Mouse (Mus musculus) liver, embryonic 13.5 days (tissue): ENCODE results near the gene Grk3. TPM values are rescaled to one million over a fixed set of nuclear protein-coding genes. Genes with fewer than 3 reads are reported as not detected.

Experiments
- ATAC-seq: fragments of 200-750 bp; cut with Nextera tagmentation; 2 replicates; pipeline ENCODE4 v1.8.0; 2017; ENCODE audit warnings: low read depth, mild to moderate bottlenecking, moderate number of reproducible peaks, moderate library complexity
- DNase-seq: peaks from one replicate; pipeline ENCODE4 v3.0.0; 2022
- H3K27ac ChIP-seq: fragments of 300-500 bp; sonication (generic); 2 replicates; pipeline ENCODE4 v1.5.1; 2015; ENCODE audit warnings: moderate library complexity, mild to moderate bottlenecking, inconsistent platforms
- H3K27me3 ChIP-seq: fragments of 300-500 bp; sonication (generic); 2 replicates; pipeline ENCODE4 v1.6.1; 2015; ENCODE audit warnings: mild to moderate bottlenecking, inconsistent platforms
- H3K36me3 ChIP-seq: fragments of 300-500 bp; sonication (generic); 2 replicates; pipeline ENCODE4 v1.6.1; 2015; ENCODE audit warnings: mild to moderate bottlenecking, inconsistent platforms
- H3K4me1 ChIP-seq: fragments of 300-500 bp; sonication (generic); replicated peaks from 2 replicates; pipeline ENCODE4 v1.6.1; 2015; ENCODE audit warnings: inconsistent platforms
- H3K4me2 ChIP-seq: fragments of 300-500 bp; sonication (generic); 2 replicates; pipeline ENCODE4 v1.6.1; 2015; ENCODE audit warnings: inconsistent platforms, mild to moderate bottlenecking, moderate library complexity
- H3K4me3 ChIP-seq: fragments of 300-500 bp; sonication (generic); replicated peaks from 2 replicates; pipeline ENCODE4 v1.5.1; 2015; ENCODE audit warnings: mild to moderate bottlenecking, inconsistent platforms
- H3K9ac ChIP-seq: fragments of 300-500 bp; sonication (generic); 2 replicates; pipeline ENCODE4 v1.6.1; 2015; ENCODE audit warnings: mild to moderate bottlenecking, inconsistent platforms
- H3K9me3 ChIP-seq: fragments of 300-500 bp; sonication (generic); replicated peaks from 2 replicates; pipeline ENCODE4 v1.6.1; 2016; ENCODE audit warnings: inconsistent platforms
- WGBS: fragments of 180-500 bp; shearing (Covaris S2); methylation state at CpG from one replicate; pipeline ENCODE4 v1.1.7; 2015; ENCODE audit not compliant: insufficient replicate concordance; 5-methylcytosine and 5-hydroxymethylcytosine counted together
- polyA plus RNA-seq: library from polyadenylated mRNA; unstranded; fragments of >200 nt; fragmentation: Nextera tagmentation; extraction: Ambion mirVana; gene quantifications from 2 replicates; pipeline ENCODE4 v1.2.1, GENCODE M21; 2015

The Grk3 gene
- polyA plus RNA-seq, 1 experiment from 2014 or later: 1.7 TPM

GRCm38 (mm10) chr5:112893462-112894060 lies 122.0 kb downstream of the Grk3 start:
- Histone ChIP-seq H3K4me2 (no peak overlapping the region), H3K27me3 (no peaks in the 10 kb centered on the region), H3K4me3 (no peak overlapping the region), H3K9ac (no peak overlapping the region), H3K9me3 (no peaks in the 10 kb centered on the region), H3K27ac (no peak overlapping the region), H3K36me3 (no peaks in the 10 kb centered on the region), H3K4me1 (no peaks in the 10 kb centered on the region)
- DNase-seq (no peak), ATAC-seq (no peak)
- WGBS: 54% methylated on average over 5 of the region's 5 CpGs

DNA sequence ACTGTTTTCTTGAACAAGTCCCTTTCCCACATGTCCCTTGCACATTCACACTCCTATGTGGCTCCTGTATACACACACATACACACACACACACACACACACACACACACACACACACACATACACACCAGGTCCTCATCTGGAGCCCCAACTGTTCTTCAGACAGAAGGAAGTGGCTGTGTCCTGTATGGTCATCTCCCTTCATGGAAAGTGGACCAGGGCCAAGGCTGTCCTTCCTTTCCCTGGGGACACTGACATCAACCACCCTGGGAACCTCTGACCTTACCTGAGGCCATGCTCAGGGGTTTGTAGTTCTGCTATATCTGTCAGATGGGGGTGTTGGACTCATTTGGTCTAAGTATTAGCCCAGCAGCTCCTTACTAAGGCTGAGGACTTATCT lies 123.2 kb downstream of the Grk3 start:
- DNase-seq: no peak
- Histone ChIP-seq H3K9me3 (no peaks in the 10 kb centered on the region), H3K4me2 (no peak overlapping the region), H3K36me3 (no peaks in the 10 kb centered on the region), H3K4me1 (no peaks in the 10 kb centered on the region), H3K4me3 (no peak overlapping the region), H3K27me3 (no peaks in the 10 kb centered on the region), H3K27ac (no peak overlapping the region), H3K9ac (no peak overlapping the region)
- ATAC-seq: no peak

DNA sequence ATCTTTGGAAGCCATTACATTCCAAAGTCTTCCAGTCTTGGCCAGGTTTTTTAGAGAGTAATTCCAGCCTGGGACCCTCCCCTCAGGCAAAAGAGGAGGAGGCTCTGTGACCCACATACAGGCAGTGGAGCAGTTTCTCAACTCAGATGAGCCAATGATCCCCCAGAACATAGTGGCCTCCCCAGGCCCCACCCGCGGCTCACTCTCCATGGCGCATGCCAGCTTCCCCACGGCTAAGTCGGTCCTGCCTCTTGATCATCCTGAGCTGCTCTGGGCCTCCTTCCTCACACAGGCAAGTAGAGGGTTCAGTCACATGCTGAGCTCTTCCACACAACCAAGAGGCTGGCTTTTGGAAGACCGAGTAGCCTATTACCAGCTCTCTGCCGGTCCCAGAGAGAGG lies 126.9 kb downstream of the Grk3 start:
- no peak overlapping the region for H3K4me3 ChIP-seq
- no peak overlapping the region for H3K27ac ChIP-seq
- H3K4me1 ChIP-seq: no peaks in the 10 kb centered on the region
- no peaks in the 10 kb centered on the region for H3K36me3 ChIP-seq
- H3K9ac ChIP-seq: no peak overlapping the region
- no peaks in the 10 kb centered on the region for H3K27me3 ChIP-seq
- H3K9me3 ChIP-seq: no peaks in the 10 kb centered on the region
- DNase-seq: no peak
- ATAC-seq: no peak
- H3K4me2 ChIP-seq: no peak overlapping the region
- WGBS: 53% methylated on average over 7 of the region's 7 CpGs

DNA sequence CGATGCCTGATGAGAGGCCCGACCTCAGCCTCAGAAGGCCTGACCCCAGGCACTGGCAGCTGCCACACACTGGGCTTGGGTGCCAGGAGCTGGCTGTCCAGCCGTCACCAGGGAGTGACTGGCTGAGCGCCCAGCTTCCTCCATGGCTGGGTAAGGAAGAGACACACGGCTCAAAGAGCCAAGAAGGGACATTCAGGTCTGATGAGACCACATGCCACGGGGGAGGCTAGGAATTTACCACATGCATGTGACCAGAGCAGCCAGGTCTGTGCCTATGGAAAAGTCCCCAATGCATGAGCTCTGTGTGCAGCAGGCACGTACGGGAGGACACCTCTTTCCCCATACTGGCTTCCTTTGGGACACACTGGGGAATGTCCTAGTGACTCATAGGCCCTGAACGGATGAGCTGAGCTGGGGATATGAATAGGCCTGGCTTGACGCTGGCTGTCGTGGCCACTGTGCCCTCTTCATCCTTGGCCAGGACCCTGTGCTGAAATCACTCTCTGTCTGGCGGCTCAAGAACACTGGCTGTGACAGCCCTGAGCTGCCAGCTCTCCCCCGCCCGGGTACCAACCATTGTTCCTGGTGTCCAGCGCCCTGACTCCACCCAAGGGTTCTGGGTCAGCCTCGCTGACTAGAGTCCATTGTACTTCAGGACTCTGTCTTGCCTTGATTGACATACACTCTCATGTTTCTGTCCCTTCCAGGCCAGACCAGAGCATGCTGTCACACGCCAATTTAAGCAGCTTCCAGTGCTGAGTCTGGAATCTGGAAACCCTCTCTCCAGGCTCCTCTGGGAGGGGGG lies 128.7 kb downstream of the Grk3 start:
- no peak for ATAC-seq
- Histone ChIP-seq H3K4me2 (no peak overlapping the region), H3K9ac (no peak overlapping the region), H3K27ac (no peak overlapping the region), H3K4me3 (no peak overlapping the region), H3K36me3 (no peaks in the 10 kb centered on the region), H3K27me3 (no peaks in the 10 kb centered on the region), H3K9me3 (no peaks in the 10 kb centered on the region), H3K4me1 (no peaks in the 10 kb centered on the region)
- DNase-seq: no peak
- 59% methylated on average over 17 of the region's 17 CpGs for WGBS

GRCm38 (mm10) chr5:112877391-112878115 lies 138.0 kb downstream of the Grk3 start:
- H3K36me3 ChIP-seq: no peaks in the 10 kb centered on the region

DNA sequence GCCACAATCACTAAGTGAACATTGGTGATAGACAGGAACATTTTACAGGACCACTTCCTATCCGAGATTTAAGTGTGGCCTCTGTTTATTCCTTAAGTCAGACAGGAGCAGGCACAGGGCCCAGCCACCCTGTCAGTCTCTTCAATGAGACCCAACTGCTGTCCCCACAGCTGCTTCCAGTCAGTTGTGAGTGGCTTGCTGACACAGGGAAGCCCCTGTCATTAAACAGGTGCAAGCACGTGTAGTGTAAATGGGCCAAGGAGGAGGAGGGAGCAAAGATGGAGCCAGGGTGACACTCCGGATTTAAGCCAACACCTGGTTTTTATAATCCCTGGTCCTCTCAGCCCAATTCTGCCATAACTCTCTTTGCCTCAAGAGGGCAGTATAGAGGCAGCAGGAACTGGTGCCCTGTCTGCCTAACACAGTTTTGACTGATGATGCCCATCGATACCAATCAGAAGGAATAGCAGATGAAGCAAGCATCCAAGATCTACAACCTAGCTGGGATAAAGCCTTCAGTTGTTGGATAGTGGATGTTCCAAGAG lies 138.7 kb downstream of the Grk3 start:
- WGBS: 27% methylated on average over 4 of the region's 4 CpGs
- DNase-seq (no peak), ATAC-seq (no peak)
- Histone ChIP-seq H3K9ac (no peak overlapping the region), H3K27ac (no peak overlapping the region), H3K36me3 (no peaks in the 10 kb centered on the region), H3K4me3 (no peak overlapping the region), H3K27me3 (no peaks in the 10 kb centered on the region), H3K9me3 (no peaks in the 10 kb centered on the region), H3K4me1 (no peaks in the 10 kb centered on the region), H3K4me2 (no peak overlapping the region)

More at GRCm38 (mm10) chr5:112877391-112878115, 138.0 kb downstream of the Grk3 start:
- H3K9ac ChIP-seq: no peak overlapping the region
- ATAC-seq (no peak), DNase-seq (no peak)
- H3K4me2 ChIP-seq: no peak overlapping the region
- no peak overlapping the region for H3K27ac ChIP-seq
- no peaks in the 10 kb centered on the region for H3K9me3 ChIP-seq
- WGBS: 50% methylated on average over 14 of the region's 14 CpGs
- no peaks in the 10 kb centered on the region for H3K4me1 ChIP-seq
- no peak overlapping the region for H3K4me3 ChIP-seq
- H3K27me3 ChIP-seq: no peaks in the 10 kb centered on the region

GRCm38 (mm10) chr5:112872999-112873398 lies 142.6 kb downstream of the Grk3 start:
- Histone ChIP-seq H3K36me3 (no peaks in the 10 kb centered on the region), H3K27ac (no peak overlapping the region), H3K27me3 (no peaks in the 10 kb centered on the region), H3K4me2 (no peak overlapping the region), H3K9me3 (no peaks in the 10 kb centered on the region), H3K4me1 (no peaks in the 10 kb centered on the region), H3K9ac (no peak overlapping the region), H3K4me3 (no peak overlapping the region)
- no peak for ATAC-seq
- DNase-seq: no peak
- WGBS: 40% methylated on average over 6 of the region's 6 CpGs

GRCm38 (mm10) chr5:112870729-112871128 lies 144.9 kb downstream of the Grk3 start:
- ATAC-seq (no peak), DNase-seq (no peak)
- H3K4me1 ChIP-seq: no peaks in the 10 kb centered on the region
- WGBS: 18% methylated on average over 9 of the region's 9 CpGs
- no peak overlapping the region for H3K4me3 ChIP-seq
- no peaks in the 10 kb centered on the region for H3K36me3 ChIP-seq
- H3K27me3 ChIP-seq: no peaks in the 10 kb centered on the region
- H3K27ac ChIP-seq: no peak overlapping the region
- no peaks in the 10 kb centered on the region for H3K9me3 ChIP-seq
- H3K9ac ChIP-seq: no peak overlapping the region
- no peak overlapping the region for H3K4me2 ChIP-seq

DNA sequence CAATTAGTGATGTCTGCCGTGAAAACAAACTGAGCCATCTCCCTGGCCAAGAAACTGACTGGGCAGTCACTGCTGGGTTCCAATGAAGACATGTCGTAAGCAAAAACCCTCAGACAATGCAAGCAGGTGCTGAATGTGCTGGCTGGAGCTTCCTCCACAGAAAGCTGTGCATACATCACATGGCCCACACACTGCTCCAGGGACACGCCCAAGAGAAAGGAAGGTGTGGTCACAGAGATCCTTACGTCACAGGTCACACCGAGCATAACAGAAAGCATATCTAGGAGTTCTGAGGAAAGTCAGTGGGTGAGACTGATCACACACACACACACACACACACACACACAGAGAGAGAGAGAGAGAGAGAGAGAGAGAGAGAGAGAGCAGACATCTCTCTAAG lies 147.0 kb downstream of the Grk3 start:
- no peak overlapping the region for H3K9ac ChIP-seq
- no peak overlapping the region for H3K4me2 ChIP-seq
- 68% methylated on average over 5 of the region's 5 CpGs for WGBS
- DNase-seq (no peak), ATAC-seq (no peak)
- no peaks in the 10 kb centered on the region for H3K4me1 ChIP-seq
- H3K9me3 ChIP-seq: no peaks in the 10 kb centered on the region
- no peaks in the 10 kb centered on the region for H3K27me3 ChIP-seq
- H3K27ac ChIP-seq: no peak overlapping the region
- H3K4me3 ChIP-seq: no peak overlapping the region
- H3K36me3 ChIP-seq: no peaks in the 10 kb centered on the region

GRCm38 (mm10) chr5:112864719-112865367 lies 150.7 kb downstream of the Grk3 start:
- ATAC-seq (no peak), DNase-seq (no peak)
- WGBS: 43% methylated on average over 4 of the region's 4 CpGs
- Histone ChIP-seq H3K36me3 (no peaks in the 10 kb centered on the region), H3K4me3 (no peak overlapping the region), H3K4me1 (no peaks in the 10 kb centered on the region), H3K4me2 (no peak overlapping the region), H3K27me3 (no peaks in the 10 kb centered on the region), H3K9ac (no peak overlapping the region), H3K27ac (no peak overlapping the region), H3K9me3 (no peaks in the 10 kb centered on the region)
